Mouse (Mus musculus) telencephalon, adult 2 months (tissue): ENCODE results near the gene Ypel3.
"Not testable (repeated sequence)": the region's sequence is repeated elsewhere in the genome, so short reads cannot be mapped to it uniquely, and the experiment has no call there.

Source experiments
- DNase-seq: peaks from one replicate; pipeline ENCODE4 v3.0.0-alpha.2; 2011; ENCODE audit warnings: low read depth, low spot score

Gene Ypel3

DNA sequence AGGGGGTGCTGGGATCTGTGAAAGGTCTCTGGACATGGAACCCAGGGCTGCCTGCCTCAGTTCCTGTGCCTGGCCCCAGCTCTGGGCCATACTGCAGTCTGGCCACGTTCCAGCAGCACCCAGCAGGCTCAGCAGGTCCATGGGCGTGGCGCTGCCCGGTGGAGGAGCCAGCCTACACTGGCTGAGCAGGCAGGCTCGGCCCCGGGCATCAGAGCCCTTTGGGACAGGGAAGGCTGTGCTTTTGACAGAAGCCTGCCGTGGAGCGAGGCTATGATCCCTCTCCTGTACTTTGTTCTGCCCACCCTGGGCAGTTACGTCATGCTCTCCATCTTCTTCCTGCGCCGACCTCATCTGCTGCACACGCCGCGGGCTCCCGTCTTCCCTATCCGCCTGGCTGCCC lies 10.6 kb upstream of the Ypel3 start, which contains the start of gene Gdpd3:
Gene Gdpd3, plus strand, starts transcription at position 134 of the 400 bp plus-strand sequence.
- DNase-seq: no peak

DNA sequence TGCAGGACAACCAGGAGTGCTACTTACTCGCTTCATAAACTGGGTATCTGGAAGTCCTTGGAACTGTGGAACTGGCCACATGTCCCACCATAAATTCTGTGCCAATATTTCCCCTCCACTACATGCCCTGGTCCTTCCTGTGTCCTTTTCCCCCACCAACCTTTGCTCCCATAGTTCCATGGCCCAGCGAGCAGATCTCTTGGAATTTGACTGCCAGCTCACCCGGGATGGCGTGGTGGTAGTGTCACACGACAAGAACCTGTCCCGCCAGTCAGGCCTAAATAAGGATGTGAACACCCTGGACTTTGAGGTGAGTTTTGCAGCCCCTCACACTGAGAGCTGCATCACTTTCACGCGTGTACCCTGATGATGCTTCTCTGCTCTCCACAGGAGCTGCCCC lies 9.8 kb upstream of the Ypel3 start:
- no peak for DNase-seq

DNA sequence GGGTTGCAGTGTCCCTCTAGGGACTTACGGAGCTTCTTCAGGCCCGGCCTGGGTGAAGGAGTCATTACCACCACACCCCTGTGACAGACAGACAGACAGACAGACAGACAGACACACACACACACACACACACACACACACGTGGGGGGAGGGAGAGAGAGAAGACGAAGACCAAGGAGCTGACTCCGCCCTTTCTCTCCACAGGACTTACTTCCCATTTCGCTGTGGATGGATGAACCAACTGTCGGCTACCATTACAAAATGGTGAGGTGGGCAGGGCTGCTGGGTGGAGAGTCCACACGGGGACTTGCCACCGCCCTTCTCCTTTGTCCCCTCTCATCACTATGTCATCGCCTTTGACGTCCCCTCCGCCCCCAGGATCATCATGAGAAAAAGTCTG lies 6.0 kb upstream of the Ypel3 start:
- no peak for DNase-seq

DNA sequence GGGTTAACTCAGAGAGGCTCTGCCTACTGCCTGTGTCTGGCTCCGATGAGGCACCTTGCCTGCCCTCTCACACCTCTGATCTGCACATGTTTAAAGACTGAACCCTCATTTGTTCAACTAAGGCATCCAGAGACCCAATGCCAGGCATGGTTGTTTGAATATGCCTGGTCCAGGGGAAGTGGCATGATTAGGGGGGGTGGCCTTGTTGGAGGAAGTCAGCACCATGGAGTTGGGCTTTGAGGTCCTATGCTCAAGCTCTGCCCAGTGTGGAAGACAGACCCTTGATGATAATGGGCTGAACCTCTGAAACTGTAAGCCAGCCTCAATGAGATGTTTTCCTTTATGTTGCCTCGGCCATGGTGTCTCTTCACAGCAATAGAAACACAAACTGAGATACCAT lies 3.4 kb upstream of the Ypel3 start:
- DNase-seq: no peak

DNA sequence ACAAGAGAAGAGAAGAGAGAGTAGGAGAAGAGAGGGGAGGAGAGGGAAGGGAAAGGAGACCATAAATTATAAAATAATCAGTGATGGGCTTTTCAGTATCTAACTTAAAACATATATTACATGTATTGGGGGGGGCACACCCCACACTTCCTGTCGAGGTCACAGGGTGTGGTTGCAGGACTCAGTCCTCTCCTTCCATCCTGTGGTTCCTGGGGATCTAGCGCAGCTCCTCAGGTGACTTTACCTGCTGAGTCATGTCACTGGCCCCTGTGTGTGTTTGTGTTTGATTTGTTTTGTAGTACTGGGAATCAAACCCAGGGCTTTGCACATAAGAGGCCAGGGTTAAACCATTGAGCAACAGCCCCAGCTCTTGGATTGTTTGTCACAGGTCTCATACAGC lies 2.3 kb upstream of the Ypel3 start:
- DNase-seq: no peak

DNA sequence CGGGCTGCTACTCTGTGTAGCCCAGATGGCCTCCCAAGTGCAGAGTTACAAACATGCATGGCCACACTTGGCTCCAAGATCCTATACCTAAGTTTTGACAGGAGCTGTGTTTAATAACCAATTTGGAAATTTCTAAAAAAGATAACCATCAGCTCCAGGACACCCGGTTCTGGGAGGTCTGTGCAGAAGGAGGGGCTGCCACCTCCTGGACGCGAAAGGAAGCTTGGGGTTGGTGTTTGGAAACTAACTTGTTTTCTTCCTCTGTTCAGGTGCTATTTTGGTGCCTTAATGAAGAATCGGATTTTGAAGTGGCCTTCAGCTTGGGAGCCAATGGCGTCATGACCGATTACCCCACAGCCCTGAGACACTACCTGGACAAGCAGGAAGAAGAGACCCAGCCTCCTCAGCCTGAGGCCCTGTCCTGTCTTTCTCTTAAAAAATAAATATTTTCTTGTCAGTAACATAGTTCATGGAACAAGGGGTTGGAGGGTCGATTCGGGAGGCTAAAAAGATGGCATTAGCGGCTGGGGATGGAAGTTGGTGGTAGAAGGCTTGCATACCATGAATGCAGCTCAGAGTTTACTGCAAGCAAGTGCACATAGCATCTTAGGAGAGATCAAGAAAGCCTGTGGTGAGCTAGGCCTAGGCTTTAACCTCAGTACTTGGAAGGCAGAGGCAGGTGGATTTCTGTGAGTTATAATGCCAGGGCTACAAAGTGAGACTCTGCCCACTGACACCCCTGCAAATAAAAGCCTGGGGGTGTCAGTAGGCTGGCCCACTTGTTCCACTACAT lies 1.4 kb upstream of the Ypel3 start:
- no peak for DNase-seq

DNA sequence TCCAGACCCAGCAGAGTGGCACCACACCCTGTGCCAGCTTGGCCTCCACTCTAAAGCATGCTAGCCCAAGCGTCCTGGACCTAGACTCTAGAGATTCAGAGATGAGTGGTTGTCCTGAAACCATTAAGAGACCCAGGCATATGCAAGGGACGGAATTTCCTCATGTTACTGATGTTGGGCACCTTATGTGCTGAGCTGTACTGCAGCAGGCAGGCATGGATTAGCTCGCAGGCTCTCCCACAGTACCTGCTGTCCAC lies 849 bp upstream of the Ypel3 start:
- DNase-seq: no peak

DNA sequence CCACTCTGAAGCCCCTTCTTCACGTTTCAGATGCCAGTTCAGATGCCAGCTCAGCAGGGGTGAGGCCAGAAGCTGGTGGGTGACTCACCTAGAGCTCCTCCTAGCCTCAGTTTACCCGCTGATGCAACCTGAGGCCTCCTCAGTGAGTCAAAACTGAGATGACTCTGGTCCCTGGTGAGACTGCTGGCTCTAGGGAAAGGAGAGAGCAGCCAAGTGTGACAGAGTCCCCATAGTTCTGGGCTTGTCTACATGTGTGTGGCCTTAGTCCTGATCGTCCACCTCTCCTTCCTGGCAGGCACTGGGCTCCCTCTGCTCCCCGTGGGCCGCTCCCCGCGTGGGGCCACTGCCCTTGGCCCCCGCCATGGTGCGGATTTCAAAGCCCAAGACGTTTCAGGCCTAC lies 721 bp downstream of the Ypel3 start:
- DNase-seq: no peak

DNA sequence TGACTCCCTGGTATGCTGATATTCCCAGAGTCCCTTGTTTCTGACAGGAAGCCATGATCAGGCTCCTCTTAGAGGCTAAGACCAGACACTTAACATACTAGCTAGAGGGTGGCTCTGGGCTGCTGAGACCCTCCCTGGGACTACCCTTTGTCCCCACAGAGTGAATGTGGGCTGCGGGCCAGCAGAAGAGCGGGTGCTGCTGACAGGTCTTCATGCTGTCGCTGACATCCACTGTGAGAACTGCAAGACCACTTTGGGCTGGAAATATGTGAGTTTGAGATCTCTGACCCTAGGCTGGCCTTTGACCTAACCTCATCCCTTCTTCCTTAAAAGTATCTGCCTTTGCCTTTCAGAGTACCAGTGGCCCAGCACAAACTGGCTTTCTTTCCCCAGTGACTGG lies 1.4 kb downstream of the Ypel3 start:
- DNase-seq: no peak

DNA sequence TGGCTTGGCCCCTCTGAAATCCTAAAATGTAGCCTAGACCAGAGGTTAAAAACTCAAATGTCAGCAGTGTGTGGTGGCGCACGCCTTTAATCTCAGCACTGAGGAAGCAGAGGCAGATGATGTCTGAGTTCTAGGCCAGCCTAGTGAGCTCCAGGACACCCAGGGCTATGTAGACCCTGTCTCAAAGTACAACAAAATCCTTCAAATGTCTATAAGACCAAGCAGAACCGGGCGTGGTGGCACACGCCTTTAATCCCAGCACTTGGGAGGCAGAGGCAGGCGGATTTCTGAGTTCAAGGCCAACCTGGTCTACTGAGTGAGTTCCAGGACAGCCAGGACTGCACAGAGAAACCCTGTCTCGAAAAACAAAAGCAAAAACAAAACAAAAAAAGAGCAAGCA lies 2.3 kb downstream of the Ypel3 start:
- DNase-seq: not testable (repeated sequence)

DNA sequence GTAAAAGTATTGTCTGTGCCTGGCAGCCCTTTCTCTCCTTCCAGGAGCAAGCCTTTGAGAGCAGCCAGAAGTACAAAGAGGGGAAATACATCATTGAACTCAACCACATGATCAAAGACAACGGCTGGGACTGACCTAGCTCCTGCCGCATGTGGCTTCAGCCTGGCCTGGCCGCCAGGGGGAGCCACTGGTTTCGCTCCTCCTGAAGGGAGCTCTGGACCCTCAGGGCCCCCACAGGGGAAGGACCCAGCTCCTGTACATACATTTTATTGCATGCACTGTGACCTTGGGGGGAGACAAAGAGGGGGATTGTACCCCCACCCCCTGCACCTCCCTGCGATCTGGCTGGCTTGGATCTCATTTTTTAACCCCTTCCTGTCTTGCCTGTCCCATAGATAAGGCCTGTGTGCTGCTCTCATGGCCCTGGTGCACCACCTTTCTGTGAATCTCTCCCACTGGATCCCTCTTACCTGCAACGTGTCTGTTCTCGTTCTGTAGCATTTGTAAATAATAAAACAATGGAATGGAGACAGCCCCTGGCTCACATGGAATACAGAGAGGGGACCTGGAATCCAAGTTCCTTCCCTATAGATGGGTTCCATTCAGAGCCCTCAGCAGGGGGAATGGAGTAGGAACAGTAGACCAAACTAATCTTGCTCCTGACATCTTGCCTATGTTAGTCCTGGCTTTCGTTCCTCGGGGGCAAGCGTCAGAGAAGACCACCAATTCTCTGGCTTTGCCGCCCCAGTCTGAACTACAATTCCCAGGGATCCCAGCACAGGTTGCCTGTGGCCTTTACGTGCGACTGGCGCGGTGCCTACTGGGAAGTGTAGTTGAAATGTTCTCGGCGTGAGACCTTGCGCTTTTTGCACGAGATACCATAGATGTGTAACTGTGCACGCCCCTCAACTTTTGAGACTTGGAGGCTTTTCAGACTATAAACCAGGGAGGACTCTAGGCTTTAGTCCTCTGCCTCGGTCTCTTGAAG lies 3.5 kb downstream of the Ypel3 start:
- DNase-seq: peak; percentile 76

DNA sequence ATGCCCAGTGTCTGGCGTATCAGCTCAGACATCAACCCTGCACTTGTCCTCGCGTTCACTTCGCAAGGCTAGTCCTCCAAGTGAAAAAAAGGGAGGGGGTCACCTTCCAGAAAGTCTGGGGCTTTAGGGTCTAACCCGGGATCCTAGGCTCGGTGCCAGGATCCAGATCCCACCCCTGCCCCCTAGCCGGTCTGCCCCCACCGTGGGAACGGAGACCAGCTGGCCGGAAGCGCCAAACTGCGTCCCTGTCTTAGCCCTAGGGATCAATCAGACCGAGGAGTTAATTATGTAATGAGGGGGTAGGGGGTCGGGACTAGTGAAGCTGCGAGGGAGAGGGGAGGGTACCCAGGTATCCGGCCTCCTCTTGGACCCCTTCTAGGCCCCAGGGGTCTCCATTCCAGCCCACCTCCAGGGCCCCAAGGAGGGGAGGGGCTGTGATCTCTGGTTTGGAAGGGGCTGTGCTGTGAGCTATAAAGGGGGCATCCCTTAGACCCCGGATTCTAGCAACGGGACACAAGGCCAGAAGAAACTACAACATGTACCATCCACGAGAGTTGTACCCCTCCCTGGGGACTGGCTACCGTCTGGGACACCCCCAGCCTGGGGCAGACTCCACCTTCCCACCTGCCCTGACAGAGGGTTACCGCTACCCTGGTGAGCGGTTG lies 4.3 kb downstream of the Ypel3 start, which contains the start of gene Tbx6:
Gene Tbx6, plus strand, starts transcription at position 513 of the 665 bp plus-strand sequence.
- DNase-seq: no peak

DNA sequence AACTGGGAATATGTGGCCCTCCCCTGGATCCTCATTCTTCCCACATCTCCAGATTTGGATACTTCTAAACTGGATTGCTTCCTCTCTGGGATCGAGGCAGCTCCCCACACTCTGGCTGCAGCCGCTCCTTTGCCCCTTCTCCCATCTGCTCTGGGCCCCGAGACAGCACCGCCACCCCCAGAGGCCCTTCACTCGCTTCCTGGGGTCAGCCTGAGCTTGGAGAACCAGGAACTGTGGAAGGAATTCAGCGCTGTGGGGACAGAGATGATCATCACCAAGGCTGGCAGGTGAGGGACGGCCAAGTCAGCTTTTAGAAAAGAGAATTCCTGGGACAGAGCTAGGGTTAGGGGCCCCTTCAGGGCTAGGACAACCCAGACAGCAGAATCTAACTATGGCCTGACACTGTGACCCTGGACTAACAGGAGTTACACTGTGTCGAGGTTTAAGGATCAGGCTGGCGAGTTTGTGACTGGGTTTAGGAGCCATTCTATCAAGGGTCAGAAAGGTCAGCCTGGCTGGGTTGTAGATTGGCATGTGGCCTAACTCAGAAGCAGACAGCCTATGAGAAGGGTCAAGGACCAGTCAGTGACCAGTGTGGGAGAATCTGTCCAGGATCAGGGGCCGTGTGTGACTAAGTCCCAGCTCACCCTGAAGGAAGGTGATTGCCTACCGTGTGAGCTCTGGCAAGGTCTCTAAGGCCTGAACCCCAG lies 5.1 kb downstream of the Ypel3 start:
- DNase-seq: no peak

DNA sequence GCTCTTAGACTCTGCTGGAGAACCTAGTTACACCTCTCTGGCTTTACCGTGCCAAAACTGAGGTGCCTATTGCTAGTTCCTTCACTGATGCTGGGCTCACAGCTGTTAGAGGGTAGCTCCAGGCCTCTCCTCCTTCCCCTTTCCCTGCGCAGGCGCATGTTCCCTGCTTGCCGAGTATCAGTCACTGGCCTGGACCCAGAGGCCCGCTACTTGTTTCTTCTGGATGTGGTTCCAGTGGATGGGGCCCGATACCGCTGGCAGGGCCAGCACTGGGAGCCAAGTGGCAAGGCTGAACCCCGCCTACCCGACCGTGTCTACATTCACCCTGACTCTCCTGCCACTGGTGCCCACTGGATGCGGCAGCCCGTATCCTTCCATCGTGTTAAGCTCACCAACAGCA lies 5.9 kb downstream of the Ypel3 start:
- no peak for DNase-seq

DNA sequence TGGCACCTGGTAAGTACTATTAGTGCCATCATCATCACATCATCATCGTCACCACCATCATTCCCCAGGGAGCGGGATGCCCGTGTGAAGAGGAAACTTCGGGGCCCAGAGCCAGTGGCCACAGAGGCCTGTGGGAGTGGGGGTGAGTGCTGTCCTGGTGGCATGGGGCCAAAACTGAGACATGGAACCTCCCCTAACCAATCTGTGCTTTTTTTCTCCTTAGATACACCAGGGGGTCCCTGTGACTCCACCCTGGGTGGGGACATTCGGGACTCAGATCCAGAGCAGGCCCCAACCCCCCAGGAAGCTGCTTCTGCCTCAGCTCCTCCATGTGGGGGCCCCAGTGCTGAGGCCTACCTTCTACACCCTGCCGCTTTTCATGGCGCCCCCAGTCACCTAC lies 7.7 kb downstream of the Ypel3 start:
- no peak for DNase-seq

DNA sequence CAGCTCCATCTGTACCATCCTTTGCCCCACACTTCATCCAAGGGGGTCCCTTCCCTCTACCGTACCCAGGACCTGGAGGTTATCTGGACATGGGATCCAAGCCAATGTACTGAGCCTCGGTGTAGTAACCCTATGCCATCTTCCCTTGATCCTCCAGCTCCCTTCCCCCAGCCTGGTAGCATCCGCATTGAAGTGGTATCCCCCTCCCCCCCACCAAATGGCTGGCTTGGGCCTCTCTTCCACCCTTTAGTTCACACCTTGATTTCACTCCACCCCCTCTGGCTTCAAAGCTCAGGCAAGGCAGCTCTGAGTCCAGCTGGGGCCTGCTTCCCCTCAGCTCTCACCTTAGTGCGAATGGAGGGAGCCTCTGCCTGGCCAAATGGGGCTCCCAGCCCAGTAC lies 8.3 kb downstream of the Ypel3 start:
- DNase-seq: no peak

DNA sequence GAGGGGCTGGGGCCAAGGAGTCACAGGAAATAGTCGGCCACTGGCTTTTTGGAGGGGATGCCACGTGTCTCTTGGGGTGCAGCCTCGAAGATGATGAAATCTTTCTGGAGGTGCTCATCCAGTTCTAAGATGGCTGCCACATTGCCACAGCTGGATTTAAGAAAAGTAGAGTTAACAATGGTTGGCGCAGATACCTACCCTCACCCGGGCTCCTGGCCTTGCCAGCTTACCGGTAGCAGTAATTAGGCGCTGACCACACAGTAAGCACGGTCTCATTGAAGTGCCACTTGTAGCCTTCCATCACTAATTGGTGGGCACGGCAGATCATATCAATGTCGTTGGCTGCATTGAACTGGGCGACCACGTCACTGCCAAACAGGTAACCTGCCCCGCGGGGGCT lies 9.4 kb downstream of the Ypel3 start:
- DNase-seq: no peak

DNA sequence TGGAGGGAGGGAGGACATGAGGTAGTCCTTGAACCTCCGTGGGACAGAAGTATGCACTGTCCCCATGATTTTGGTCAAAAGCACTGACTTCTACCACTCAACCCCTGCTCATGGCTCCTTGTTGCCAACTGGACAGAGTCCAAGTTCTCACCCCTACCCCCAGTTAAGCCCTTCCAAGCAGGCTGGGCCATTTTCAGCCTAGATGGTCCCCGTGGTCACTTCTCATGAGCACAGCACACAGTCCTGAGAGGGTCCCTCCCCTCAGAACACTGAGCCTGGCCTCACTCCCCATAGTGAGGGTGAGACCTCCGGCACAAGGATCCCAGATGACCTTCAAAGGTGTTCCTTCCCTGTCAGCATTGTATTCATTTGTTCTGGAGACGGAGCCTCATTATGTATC lies 12.4 kb downstream of the Ypel3 start:
- no peak for DNase-seq

DNA sequence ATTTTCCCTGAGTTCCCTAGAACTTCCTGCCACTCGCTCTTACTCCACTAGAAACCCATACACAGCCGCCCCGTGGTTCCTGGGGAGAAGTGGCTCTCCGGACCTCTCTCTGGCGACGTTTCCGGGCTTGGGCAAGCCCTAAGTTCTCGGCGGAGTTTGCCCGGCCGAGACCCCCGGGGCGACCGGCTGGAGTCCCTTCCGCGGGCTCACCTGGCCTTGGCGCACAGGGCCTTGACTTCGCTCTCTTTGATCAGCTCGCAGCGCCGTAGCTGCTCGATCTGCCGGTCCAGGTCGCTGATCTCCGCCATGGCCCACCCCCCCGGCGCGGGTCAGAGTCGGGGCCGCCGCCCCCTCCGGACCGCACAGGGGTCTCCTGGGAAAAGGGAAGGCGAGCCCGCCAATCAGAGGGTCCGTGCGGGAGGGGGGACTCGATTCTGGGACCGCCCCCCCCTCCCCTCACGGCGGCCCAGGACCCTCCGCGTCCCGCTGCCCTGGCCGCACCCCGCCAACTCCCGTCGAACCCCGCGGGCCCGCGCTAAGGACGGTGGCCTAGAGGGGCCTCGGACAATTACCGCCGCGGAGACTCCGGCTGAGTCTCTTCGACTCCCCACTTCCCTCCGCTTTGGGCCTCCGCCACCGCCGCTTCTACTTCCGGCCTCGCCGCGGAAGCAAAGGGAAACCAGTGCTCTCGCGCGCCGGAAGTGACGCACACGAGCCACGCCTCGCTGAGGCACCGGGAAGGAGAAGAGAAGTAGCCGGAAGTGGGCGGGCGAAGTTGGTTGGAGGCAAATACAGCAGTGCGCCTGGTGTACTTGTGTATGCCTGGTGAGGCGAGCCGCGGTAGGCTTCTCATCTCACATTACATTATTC lies 15.3 kb downstream of the Ypel3 start, which contains the start of gene Ppp4c:
Gene Ppp4c, minus strand, starts transcription at position 646 of the 870 bp plus-strand sequence.
- peak; percentile 96 for DNase-seq

DNA sequence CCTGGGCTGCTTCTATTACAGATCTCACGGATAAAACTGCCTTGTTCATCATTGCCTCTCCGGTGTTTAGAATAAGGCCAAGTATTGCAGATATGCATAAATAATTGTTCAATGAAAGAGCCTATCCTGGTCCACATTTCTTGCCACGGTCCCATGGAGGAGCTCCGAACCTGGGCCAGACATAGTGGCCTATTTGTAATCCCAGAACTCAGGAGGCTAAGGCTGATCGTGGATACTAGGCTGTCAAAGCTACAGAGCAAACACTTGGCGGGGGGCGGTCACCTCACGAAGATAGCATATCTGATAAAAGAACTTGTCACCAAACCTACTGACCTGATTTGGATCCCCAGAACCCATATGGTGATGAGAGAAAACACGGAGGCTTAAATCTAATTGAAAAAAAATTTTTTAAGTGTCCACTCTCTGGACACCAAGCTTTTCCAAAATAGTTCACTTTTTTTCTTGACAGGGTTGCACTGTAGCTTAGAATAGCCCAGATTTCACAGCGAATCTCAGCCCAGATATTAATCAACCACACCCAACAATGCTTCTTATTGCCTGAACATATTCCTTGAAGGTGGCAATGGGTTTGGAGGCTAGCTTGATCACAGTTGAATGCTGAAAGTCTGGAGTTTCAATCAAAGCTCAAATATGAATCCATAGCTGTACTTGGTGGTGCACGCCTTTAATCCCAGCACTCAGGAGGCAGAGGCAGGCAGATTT lies 16.1 kb downstream of the Ypel3 start:
- no peak for DNase-seq
